Mouse (Mus musculus): ENCODE measurements at regions not wholly inside any gene's neighbourhood (a gene's known extent, or its start where the extent isn't known, plus 50 kb on each side); places are given as distances from the start of the nearest gene placed in this dataset.

DNA sequence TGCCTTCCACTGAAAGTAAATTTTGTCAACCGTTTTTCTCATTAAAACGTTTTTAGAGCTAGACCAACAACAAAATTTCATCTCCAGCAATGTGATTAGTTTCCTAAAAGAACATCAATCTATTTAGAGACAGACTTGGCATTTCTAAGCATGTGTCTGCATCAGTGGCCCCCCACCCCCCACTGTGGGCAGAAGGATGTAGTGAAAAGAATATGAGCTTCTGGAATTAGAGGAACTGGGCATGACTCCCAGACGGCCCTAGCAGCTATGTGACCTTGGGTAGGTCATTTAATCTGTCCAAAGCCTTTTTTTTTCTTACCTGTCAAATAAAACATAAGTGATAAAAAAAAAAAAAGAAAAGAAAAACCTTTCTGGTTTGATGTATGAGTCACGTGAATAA, 78.9 kb upstream of the Scel start:
- TF ChIP-seq POLR2A (IDR thresholded peaks at IDR 0.05; ENCODE audit: low read depth, low read length): no peak
- no peak for TF ChIP-seq CTCF (IDR thresholded peaks at IDR 0.05; ENCODE audit: borderline replicate concordance, insufficient read depth, low read length)
